Mouse (Mus musculus) v-Abl transformed pro-B cells (cell line): ENCODE data around the gene Glis1.
"Not testable (repeated sequence)": the region's sequence is repeated elsewhere in the genome, so short reads cannot be mapped to it uniquely, and the experiment has no call there.

ENCODE experiments used
- in situ Hi-C, 2 experiments: fragments of 400-800 bp; cut with MboI; formaldehyde crosslinking; loops; one replicate each; pipeline ENCODE4 v1.15.1; 2025; ENCODE audit not compliant: unreplicated experiment in 2 of 2

Gene Glis1

DNA sequence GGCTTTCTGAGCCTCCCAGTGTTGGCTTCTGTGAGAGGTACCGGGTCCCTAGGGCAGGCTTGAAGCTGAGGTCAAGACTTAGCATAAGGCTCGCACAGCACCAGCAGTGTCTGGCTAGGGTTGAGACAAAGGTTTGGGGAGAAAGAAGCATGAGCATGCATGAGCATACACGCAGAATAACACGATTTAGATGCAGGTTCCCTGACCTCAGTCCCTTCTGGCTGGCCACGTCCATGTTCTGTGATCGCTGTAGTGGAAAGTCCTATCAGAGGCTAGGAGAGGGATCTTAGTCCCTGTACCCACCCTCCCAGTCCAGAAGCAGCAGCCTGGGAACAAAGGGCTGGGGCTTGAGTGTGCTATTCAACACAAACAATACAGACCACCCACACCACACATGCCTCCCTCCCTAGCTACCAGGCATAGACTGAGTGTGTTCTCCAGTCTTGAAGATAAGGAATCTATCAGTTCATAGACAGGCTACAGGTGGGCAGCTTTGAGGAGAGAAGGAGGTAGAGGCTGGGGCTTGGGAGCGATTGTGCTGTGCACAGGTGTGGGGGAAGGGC, 134.6 kb downstream of the Glis1 start:
- in situ Hi-C loops = no loop called here

GRCm38 (mm10) chr4:107570329-107571014, 136.1 kb downstream of the Glis1 start:
- in situ Hi-C loops = no loop called here

- in situ Hi-C loops = no loop called here
Measured at GRCm38 (mm10) chr4:107575781-107576180, 141.4 kb downstream of the Glis1 start.

DNA sequence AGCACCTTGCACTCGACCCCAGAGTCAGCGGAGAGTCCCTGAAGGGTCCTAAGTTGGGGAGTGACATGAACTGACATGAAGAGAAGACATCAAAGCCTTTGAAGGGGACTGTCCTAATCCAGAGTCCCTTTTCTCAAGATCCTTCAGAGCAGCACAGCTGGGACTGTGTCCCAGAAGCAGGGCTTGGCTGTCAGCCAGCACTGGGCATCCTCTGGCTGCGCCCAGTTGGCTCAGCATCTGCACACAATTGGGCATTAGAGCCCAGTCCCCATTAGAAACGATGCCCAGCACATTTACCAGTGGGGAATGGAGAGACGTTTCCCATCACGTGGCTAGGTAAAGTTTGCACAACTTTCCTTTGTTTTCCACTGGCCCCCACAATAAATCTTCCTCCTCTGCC, 142.4 kb downstream of the Glis1 start:
- in situ Hi-C loops = no loop called here

DNA sequence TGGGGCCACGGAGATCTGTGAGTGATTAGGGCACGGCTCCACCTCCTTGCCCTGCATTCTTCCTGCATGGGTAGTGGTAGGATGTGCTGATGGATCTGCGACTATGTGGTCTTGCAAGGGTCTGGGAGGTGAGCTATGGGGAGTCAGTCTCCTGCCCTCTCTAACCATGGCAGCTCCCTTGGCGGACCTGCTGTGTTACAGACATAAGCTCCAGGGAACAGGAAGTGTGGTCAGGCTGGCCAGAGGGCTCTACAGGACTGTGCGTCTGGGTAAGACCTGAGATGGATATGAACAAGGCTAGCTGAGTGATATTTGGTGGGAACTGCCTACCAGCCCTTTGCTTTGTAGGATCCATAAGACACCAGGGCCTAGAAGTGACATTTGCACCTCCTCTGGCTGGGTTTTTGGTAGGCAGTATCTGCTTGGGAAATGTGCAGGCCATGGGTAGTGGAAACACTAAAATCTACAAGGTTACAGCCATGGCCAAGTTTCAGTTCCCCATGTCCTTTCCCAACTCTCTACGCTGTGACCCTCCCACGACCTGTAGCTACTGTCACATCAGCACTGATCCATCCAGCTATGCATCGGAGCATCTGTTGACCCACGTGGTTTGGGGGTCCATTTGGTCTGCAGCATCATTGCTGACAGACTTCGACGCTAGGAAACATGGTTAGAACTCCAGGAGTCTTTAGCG, 142.9 kb downstream of the Glis1 start:
- in situ Hi-C loops = no loop called here

DNA sequence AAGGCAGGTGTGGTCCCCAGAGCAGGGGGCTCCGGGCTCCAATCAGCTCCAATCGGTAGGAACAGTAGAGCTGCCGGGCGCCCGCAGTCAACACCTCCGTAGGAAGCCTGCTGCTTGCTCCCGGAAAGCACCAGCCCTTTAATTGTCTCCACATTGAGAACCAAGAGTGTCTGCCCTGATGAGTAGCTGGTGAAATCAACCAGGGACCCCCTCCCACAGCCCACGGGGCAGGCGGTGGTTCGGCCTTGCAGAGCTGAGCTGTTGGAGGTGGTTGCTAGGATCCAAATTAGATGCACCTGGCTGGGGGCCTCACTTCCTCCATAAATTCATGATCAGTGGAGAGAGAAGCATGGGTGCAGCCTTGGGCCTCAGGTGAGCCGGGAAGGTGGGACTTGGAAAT, 146.5 kb downstream of the Glis1 start:
- in situ Hi-C loops = no loop called here

- in situ Hi-C loops = no loop called here
Measured at GRCm38 (mm10) chr4:107586391-107586790, 152.0 kb downstream of the Glis1 start.

DNA sequence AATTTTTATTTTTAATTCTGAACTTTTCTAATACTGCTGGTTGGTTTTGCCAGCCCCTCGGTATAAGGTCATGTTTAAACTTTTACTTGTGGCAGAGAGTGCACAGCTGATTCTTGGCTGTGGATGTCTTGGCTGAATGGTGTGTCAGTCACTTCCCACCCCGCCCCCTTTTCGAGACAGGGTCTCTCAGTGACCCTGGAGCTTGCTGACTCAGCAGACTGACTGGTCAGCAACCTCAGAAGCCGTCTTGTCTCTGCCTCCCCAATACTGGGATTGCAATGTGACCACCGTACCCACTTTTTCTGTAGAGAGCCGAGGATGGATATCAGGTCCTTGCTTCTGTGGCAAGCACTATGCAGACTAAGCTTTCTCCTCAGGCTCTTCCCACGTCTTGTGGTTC, 154.2 kb downstream of the Glis1 start:
- in situ Hi-C loops = no loop called here

DNA sequence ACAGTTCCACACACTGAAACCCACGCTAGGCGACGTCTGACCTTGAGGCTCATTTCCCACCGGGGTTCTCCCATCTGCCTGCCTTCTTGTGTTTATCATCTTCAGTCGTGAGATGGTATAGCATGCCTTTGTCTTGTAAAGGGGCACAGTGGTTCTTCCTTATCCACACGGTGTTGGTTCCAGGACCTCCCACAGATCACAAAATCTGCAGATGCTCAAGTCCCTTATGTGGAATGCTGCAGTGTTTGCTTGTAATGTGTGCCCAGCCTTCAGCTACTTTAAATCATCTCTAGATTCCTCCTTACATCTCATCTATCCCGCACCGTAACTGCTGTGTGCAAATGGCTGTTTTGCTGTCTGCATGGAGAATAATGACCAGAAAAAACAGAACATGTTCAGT, 154.7 kb downstream of the Glis1 start:
- in situ Hi-C loops = no loop called here

DNA sequence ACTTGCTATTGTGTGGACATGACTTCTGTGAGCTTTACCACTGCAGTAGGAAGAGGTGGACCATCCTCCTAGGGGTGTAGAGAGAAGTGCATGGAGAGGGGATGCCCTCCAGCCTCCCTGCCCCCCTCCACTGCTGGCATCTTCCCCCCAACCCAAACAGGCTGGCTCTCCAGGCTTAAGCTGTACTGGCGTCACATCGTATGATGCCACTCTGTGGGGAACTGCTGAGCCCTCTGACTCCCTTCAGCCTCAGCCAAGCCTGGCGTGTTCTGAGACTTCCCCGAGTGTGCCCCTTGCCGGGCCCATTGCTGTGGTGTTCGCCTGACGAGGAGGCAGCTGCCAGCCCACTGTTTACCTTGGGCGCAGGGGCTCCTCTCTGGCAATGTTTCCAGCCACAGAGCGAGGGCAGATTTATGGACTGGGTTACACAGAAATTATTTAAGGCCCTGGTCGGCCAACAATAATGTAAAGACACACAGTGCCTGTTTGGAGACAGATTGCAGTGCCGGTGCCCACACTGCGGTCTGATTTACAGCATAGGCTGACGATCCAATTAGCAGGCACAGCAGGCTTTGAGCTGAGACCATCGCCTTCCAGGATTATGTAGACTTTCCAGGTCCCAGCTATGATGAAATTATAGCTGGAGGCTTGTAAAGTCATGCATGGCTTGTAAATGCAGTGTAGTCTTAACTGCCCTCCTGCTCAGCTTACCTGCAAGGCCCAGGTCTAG, 156.6 kb downstream of the Glis1 start:
- in situ Hi-C loops = no loop called here

DNA sequence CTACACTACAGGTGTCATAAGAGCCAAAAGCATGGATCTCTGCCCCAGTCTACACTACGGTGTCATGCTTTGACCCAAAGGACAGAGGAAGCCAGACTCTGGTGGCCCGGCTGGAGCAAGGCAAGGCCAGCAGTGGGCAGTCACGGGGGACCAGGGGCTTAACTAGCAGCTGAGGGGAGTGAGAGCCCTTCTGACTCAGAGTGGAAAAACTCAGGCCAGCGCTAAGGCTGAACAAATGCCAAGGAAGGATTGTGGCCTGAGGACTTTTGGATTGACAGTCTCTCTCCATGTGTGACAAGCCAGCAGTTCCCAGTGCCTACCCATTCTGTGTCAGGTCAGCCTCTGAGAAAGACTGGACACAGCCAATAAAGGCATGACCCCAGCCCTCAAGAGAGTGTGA, 159.0 kb downstream of the Glis1 start:
- in situ Hi-C loops = no loop called here

DNA sequence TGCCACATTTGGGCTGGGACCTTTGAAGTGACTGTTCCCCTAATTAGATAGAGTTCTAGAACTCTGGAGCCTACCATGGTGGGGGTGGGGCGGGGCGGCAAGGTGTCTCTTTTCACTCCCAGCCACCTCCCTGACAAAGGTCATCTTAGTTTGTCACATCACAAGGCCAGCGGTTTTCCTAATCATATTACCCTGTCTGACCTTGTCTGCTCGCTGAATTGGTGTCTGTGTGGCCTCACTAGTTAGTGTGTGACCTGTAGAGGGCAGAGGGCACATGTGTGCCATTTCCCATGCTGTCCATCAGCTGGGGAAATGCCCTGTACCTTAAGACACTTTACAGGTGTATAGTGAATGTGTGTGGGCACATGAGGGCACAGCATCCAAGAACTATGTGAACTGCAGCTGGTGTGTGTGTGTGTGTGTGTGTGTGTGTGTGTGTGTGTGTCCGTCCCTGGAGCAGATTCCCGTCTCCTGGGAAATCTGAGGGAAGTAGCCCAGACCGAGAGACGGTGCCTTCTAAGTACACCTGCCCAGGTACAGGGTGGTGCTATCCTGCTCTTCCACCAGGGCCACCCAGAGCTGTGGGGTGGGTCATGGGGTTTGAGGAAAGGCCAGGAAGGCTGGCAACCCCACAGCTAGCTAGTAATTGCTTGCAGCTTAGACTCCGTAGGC, 163.0 kb downstream of the Glis1 start:
- in situ Hi-C loops = no loop called here

DNA sequence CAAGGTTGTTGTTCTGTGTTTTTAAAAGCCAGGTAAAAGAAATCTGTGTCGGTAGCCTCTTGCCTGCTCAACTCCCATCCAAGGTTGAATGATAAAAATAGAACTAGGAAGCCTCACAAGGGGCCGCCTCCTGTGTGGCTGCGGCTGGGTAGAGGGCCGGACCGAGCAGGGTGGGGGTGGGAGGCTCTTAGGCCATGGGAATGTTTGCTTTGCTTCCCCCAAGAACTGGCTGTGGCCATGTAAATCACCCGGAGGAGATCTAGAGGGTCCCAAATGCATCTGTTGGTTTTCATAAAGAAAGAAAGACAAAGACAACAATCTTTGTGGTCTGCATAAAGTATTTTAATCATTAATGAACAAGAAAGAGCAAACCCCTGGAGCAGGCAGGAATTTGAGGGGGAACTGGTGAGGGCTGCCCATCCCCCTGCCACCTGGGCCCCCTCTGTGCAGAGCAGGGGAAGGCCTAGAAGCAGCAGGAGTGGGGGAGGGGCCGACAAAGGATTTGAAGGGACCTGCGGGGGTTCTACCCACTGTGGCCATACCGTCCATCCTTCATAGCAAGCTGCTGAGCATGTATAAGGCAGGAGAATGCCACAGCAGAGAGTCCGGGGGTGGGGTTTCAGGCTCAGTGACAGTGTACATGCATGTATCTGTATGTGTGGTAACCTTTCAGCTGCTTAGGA, 163.6 kb downstream of the Glis1 start:
- in situ Hi-C loops = no loop called here

- in situ Hi-C loops = not testable (repeated sequence)
Measured at GRCm38 (mm10) chr4:107598581-107598958, 164.2 kb downstream of the Glis1 start.

DNA sequence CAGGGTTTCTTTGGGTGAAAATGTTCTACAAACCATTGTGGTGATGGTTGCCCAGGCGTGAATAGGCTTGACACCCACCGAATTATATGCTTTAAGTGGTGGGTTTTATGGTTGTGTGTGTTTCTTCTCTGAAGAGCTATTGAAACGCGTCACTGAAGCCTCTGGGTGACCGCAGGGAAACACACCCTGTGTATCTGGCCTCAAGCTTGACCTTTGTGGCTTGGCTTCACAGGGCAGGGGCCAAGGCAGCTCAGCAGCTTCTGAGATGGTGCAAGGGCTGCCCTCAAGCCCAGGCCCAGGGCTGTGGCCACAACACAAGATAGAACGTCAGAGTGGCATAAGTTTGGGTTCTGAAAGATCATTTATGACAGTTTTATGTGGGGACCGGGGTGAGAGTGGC, 167.9 kb downstream of the Glis1 start:
- in situ Hi-C loops = no loop called here

DNA sequence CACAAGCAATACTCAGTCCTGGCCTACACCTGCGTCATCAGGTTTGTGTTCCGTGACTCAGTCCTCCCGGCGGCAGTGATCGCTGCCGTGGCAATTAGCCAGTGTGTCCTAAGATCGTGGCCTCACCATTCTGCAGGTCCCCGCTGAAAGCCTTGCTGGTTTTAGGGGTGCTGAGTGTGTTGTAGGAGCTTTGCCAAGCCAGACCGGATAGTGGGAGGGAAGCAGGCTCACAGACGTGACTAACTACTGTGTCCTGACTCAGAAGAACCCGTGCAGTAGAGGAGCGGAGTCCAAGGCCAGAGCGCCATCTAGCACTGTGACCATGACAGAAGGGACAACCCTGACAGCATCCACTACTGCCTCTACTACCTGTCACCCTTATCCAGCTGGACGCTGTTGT, 168.4 kb downstream of the Glis1 start:
- in situ Hi-C loops = no loop called here

- in situ Hi-C loops = no loop called here
Measured at GRCm38 (mm10) chr4:107603208-107603607, 168.8 kb downstream of the Glis1 start.

DNA sequence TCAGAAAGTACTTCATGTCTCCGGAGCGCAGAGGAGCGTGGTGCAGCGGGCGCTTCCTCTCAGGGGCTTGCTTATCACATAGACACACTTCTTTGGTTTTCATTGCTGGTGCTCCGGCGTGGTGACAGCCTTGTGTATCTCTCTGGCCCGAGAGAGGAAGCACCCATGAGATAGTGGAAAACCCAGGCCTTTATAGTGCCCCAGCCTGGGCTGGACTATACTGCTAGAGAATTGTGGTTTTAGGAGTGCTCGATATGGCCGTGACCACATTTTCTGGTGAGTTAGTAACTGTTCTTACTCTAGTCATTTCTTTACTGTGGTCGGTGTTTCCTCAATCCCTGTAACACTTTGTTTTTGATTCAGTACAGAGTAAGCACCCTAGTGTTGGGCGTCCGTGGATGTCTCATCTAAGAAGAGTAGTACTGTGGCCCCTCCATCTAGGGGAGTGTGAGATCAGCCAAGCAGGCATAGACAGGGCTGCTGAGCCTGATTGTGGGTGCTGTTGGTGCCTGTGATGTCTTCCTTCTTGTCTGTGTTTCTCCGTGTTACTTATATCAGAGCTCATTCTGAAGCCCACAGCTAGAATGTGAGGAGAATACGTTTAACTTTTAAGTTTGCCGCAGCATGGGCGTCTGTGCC, 171.7 kb downstream of the Glis1 start:
- in situ Hi-C loops = no loop called here

- in situ Hi-C loops = loop anchor here in 1 of 2 experiments (10.0 kb wide), 1 partner anchor 125 kb away; no protein-coding TSS in a partner anchor
Measured at GRCm38 (mm10) chr4:107609775-107610174, 175.4 kb downstream of the Glis1 start.
